In the genomic region with DNA sequence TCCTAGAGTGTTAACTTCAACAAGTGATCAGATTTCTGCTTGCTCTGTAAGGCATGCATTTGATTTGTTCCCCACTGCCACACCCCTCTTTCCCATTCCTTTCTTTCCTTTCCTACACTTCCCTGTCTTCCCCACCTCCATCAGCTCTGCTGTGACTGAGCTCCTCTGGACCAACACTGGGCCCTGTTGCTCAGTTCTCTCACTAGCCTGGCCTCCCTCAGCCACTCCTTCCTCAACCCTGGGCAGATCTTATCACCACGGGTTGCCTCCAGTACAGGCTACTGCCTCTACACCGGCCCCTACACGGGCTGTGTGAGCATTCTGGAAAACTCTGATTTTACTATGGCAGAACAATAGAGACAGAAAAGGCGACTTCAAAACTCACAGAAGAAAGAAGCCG, we compare ENCODE assay signal across 20 mouse cellular contexts. TPM values are rescaled to one million over a fixed set of nuclear protein-coding genes. Genes with fewer than 3 reads are reported as not detected.
DNase-seq lines count a peak whose midpoint lies in the region; ATAC-seq lines count a peak whose summit lies in the region.
"Had no signal": no experiment of that assay in that cellular context is flagged by ENCODE, and none has a peak within 500 bp of the region (broad histone marks: within the 10 kb centered on the region; RNA-seq: fewer than 3 reads in every experiment).

No protein-coding gene starts in this region.

- no peak for ATAC-seq in heart, embryonic 11.5 days (replicated peaks; ENCODE audit: insufficient number of reproducible peaks, low FRiP score, low TSS enrichment)
- ATAC-seq in common myeloid progenitor, adult 5-6 weeks (replicated peaks; ENCODE audit: low read depth, poor library complexity, severe bottlenecking): 0 out of 2 replicates have a peak, but pooled peaks have one; percentile 48
- ATAC-seq in intestine, embryonic 16.5 days: peak; percentile 54
- ATAC-seq in stomach, embryonic 15.5 days (ENCODE audit: insufficient read depth, low FRiP score, low read depth): peak; percentile 48; the same call in 1 of the 2 replicates
- ATAC-seq in forebrain, embryonic 13.5 days: no peak
- no peak for ATAC-seq in forebrain, embryonic 14.5 days
- ATAC-seq: activated CD4-positive, CD25-positive, alpha-beta regulatory T cell, adult 4 months; Patski had no signal

- H3K4me1 ChIP-seq in heart, embryonic 10.5 days: 0 out of 2 replicates have a peak, but pooled peaks cover 2% of the 10 kb centered on the region
- no peaks in the 10 kb centered on the region for H3K4me1 ChIP-seq in heart, embryonic 11.5 days (ENCODE audit: control insufficient read depth, insufficient read depth, low read length)
- no peaks in the 10 kb centered on the region; the same call in 1 of the 2 replicates for H3K4me1 ChIP-seq in intestine, embryonic 16.5 days (ENCODE audit: control insufficient read depth, insufficient read depth, low read length)
- H3K4me1 ChIP-seq in stomach, embryonic 15.5 days: peaks cover 2% of the 10 kb centered on the region; the same call in 1 of the 2 replicates
- H3K4me1 ChIP-seq in forebrain, embryonic 13.5 days: no peaks in the 10 kb centered on the region
- H3K4me1 ChIP-seq in forebrain, embryonic 14.5 days (ENCODE audit: control insufficient read depth, insufficient read depth, low read length): no peaks in the 10 kb centered on the region
- H3K4me1 ChIP-seq: forebrain, embryonic 12.5 days; heart, embryonic 12.5 days; hindbrain, embryonic 15.5 days had no signal

- H3K27me3 ChIP-seq in heart, embryonic 10.5 days (ENCODE audit: insufficient read depth, poor library complexity, severe bottlenecking): no peaks in the 10 kb centered on the region; the same call in 1 of the 2 replicates
- no peaks in the 10 kb centered on the region for H3K27me3 ChIP-seq in heart, embryonic 11.5 days (ENCODE audit: control insufficient read depth, insufficient read depth, low read length)
- H3K27me3 ChIP-seq in intestine, embryonic 16.5 days (replicated peaks; ENCODE audit: control insufficient read depth, insufficient read depth, low read length): no peaks in the 10 kb centered on the region
- H3K27me3 ChIP-seq in stomach, embryonic 15.5 days (replicated peaks): no peaks in the 10 kb centered on the region
- no peaks in the 10 kb centered on the region for H3K27me3 ChIP-seq in forebrain, embryonic 13.5 days
- no peaks in the 10 kb centered on the region for H3K27me3 ChIP-seq in forebrain, embryonic 14.5 days (replicated peaks; ENCODE audit: control insufficient read depth, insufficient read depth, low read length)
- H3K27me3 ChIP-seq: embryonic facial prominence, embryonic 12.5 days; forebrain, embryonic 12.5 days; heart, embryonic 12.5 days; hindbrain, embryonic 15.5 days; Patski had no signal

- H3K36me3 ChIP-seq in heart, embryonic 10.5 days: no peaks in the 10 kb centered on the region
- H3K36me3 ChIP-seq in heart, embryonic 11.5 days (ENCODE audit: control insufficient read depth, insufficient read depth, low read length): no peaks in the 10 kb centered on the region
- H3K36me3 ChIP-seq in intestine, embryonic 16.5 days (ENCODE audit: control insufficient read depth, insufficient read depth, low read length): no peaks in the 10 kb centered on the region
- no peaks in the 10 kb centered on the region for H3K36me3 ChIP-seq in stomach, embryonic 15.5 days
- peaks cover 3% of the 10 kb centered on the region; the same call in 1 of the 2 replicates for H3K36me3 ChIP-seq in forebrain, embryonic 13.5 days (ENCODE audit: poor library complexity, severe bottlenecking)
- H3K36me3 ChIP-seq in forebrain, embryonic 14.5 days (ENCODE audit: control insufficient read depth, insufficient read depth, low read length): no peaks in the 10 kb centered on the region
- H3K36me3 ChIP-seq: embryonic facial prominence, embryonic 12.5 days; forebrain, embryonic 12.5 days; heart, embryonic 12.5 days; hindbrain, embryonic 15.5 days had no signal

- no peaks in the 10 kb centered on the region for H3K9me3 ChIP-seq in heart, embryonic 10.5 days
- no peaks in the 10 kb centered on the region for H3K9me3 ChIP-seq in heart, embryonic 11.5 days (replicated peaks; ENCODE audit: control insufficient read depth, low read length)
- no peaks in the 10 kb centered on the region for H3K9me3 ChIP-seq in intestine, embryonic 16.5 days (ENCODE audit: control insufficient read depth, low read length)
- no peaks in the 10 kb centered on the region for H3K9me3 ChIP-seq in stomach, embryonic 15.5 days
- no peaks in the 10 kb centered on the region for H3K9me3 ChIP-seq in forebrain, embryonic 13.5 days (replicated peaks)
- H3K9me3 ChIP-seq in forebrain, embryonic 14.5 days (replicated peaks; ENCODE audit: control insufficient read depth, low read length): no peaks in the 10 kb centered on the region
- H3K9me3 ChIP-seq: embryonic facial prominence, embryonic 12.5 days; forebrain, embryonic 12.5 days; heart, embryonic 12.5 days; hindbrain, embryonic 15.5 days had no signal

- WGBS in heart, embryonic 10.5 days: 67% methylated on average over 5 of the region's 5 CpGs
- WGBS in heart, embryonic 11.5 days (ENCODE audit: insufficient replicate concordance): 62% methylated on average over 5 of the region's 5 CpGs
- WGBS in intestine, embryonic 16.5 days: 57% methylated on average over 5 of the region's 5 CpGs
- WGBS in stomach, embryonic 15.5 days: 57% methylated on average over 5 of the region's 5 CpGs
- WGBS in forebrain, embryonic 13.5 days: 82% methylated on average over 5 of the region's 5 CpGs
- WGBS in forebrain, embryonic 14.5 days: 80% methylated on average over 5 of the region's 5 CpGs

- H3K4me2 ChIP-seq in heart, embryonic 11.5 days: no peak overlapping the region
- no peak overlapping the region for H3K4me2 ChIP-seq in intestine, embryonic 16.5 days (ENCODE audit: low read depth, low read length)
- H3K4me2 ChIP-seq in stomach, embryonic 15.5 days: no peak overlapping the region
- no peak overlapping the region for H3K4me2 ChIP-seq in forebrain, embryonic 13.5 days
- no peak overlapping the region for H3K4me2 ChIP-seq in forebrain, embryonic 14.5 days (ENCODE audit: low read length)
- H3K4me2 ChIP-seq: embryonic facial prominence, embryonic 12.5 days; forebrain, embryonic 12.5 days; heart, embryonic 12.5 days; hindbrain, embryonic 15.5 days had no signal

- 0 out of 2 replicates have a peak overlapping the region, but pooled peaks have one; percentile 29 for H3K27ac ChIP-seq in heart, embryonic 10.5 days
- no peak overlapping the region for H3K27ac ChIP-seq in heart, embryonic 11.5 days (ENCODE audit: low read depth, low read length)
- H3K27ac ChIP-seq in intestine, embryonic 16.5 days (ENCODE audit: low read length): no peak overlapping the region
- H3K27ac ChIP-seq in stomach, embryonic 15.5 days: no peak overlapping the region
- no peak overlapping the region for H3K27ac ChIP-seq in forebrain, embryonic 13.5 days
- no peak overlapping the region for H3K27ac ChIP-seq in forebrain, embryonic 14.5 days (ENCODE audit: low read depth, low read length)
- H3K27ac ChIP-seq: embryonic facial prominence, embryonic 12.5 days; forebrain, embryonic 12.5 days; gastrocnemius, adult 2 months; hindbrain, embryonic 15.5 days had no signal

- no peak for DNase-seq in heart, embryonic 10.5 days (ENCODE audit: low spot score)
- no peak for DNase-seq in forebrain, embryonic 14.5 days (ENCODE audit: low spot score)
- no peak for DNase-seq in yolk sac, embryonic 10.5 days (ENCODE audit: low spot score)
- DNase-seq: adrenal gland, postnatal 14 days; cerebellum, adult 18-20 months; cerebellum, adult 9-11 months; cerebellum, postnatal 36 days; gastrocnemius, adult 2 months; gastrocnemius, postnatal 25 days had no signal

- H3K9ac ChIP-seq in heart, embryonic 11.5 days (ENCODE audit: low read depth, low read length): no peak overlapping the region
- no peak overlapping the region for H3K9ac ChIP-seq in intestine, embryonic 16.5 days (ENCODE audit: low read depth, low read length)
- no peak overlapping the region for H3K9ac ChIP-seq in stomach, embryonic 15.5 days
- H3K9ac ChIP-seq in forebrain, embryonic 13.5 days: no peak overlapping the region
- H3K9ac ChIP-seq in forebrain, embryonic 14.5 days (ENCODE audit: low read length): no peak overlapping the region
- H3K9ac ChIP-seq: embryonic facial prominence, embryonic 12.5 days; forebrain, embryonic 12.5 days; heart, embryonic 12.5 days; hindbrain, embryonic 15.5 days had no signal

- no peak overlapping the region for H3K4me3 ChIP-seq in heart, embryonic 10.5 days
- H3K4me3 ChIP-seq in heart, embryonic 11.5 days (ENCODE audit: low read depth, low read length): no peak overlapping the region
- no peak overlapping the region for H3K4me3 ChIP-seq in intestine, embryonic 16.5 days (ENCODE audit: low read length)
- H3K4me3 ChIP-seq in stomach, embryonic 15.5 days (replicated peaks): no peak overlapping the region
- H3K4me3 ChIP-seq in forebrain, embryonic 13.5 days: no peak overlapping the region
- H3K4me3 ChIP-seq in forebrain, embryonic 14.5 days (ENCODE audit: low read depth, low read length): no peak overlapping the region
- H3K4me3 ChIP-seq: embryonic facial prominence, embryonic 12.5 days; forebrain, embryonic 12.5 days; gastrocnemius, adult 2 months; heart, embryonic 12.5 days; hindbrain, embryonic 15.5 days had no signal

RNA-seq across cellular contexts. Expression of a gene that starts 18.4 kb away (rescaled TPM):
- polyA plus RNA-seq in heart, embryonic 10.5 days (2016; fragmentation: Nextera tagmentation; extraction: Ambion mirVana): 75.7 and 76.6 TPM in 2 replicates
- polyA plus RNA-seq in heart, embryonic 11.5 days (2014; fragmentation: Nextera tagmentation; extraction: Ambion mirVana): 33.6 and 34.5 TPM in 2 replicates
- total RNA-seq in common myeloid progenitor, adult 5-6 weeks (2017): 292 and 381 TPM in 2 replicates
- polyA plus RNA-seq in intestine, embryonic 16.5 days (2015; fragmentation: Nextera tagmentation; extraction: Ambion mirVana): 68.6 and 74.6 TPM in 2 replicates
- 102 and 103 TPM in 2 replicates for polyA plus RNA-seq in stomach, embryonic 15.5 days (2015; fragmentation: Nextera tagmentation; extraction: Ambion mirVana)
- polyA plus RNA-seq in forebrain, embryonic 13.5 days (2015; fragmentation: Nextera tagmentation; extraction: Ambion mirVana): 87.2 and 97.6 TPM in 2 replicates
- polyA plus RNA-seq in forebrain, embryonic 14.5 days (2014; fragmentation: Nextera tagmentation; extraction: Ambion mirVana): 36.0 and 36.4 TPM in 2 replicates

Comparison
In these comparisons a context has a peak if more than half of its experiments do, and no peak if none do; other contexts are left out.
1. ATAC-seq: peak in common myeloid progenitor, adult 5-6 weeks (single experiment), intestine, embryonic 16.5 days (single experiment) and stomach, embryonic 15.5 days (single experiment); none in heart, embryonic 11.5 days (single experiment), forebrain, embryonic 13.5 days (single experiment) and forebrain, embryonic 14.5 days (single experiment).